Mouse (Mus musculus) liver, embryonic 13.5 days (tissue): ENCODE data around the gene Mlycd. TPM values are rescaled to one million over a fixed set of nuclear protein-coding genes. Genes with fewer than 3 reads are reported as not detected.

Source experiments
- ATAC-seq: fragments of 200-750 bp; cut with Nextera tagmentation; 2 replicates; pipeline ENCODE4 v1.8.0; 2017; ENCODE audit warnings: low read depth, mild to moderate bottlenecking, moderate number of reproducible peaks, moderate library complexity
- DNase-seq: peaks from one replicate; pipeline ENCODE4 v3.0.0; 2022
- H3K27ac ChIP-seq: fragments of 300-500 bp; sonication (generic); 2 replicates; pipeline ENCODE4 v1.5.1; 2015; ENCODE audit warnings: moderate library complexity, mild to moderate bottlenecking, inconsistent platforms
- H3K27me3 ChIP-seq: fragments of 300-500 bp; sonication (generic); 2 replicates; pipeline ENCODE4 v1.6.1; 2015; ENCODE audit warnings: mild to moderate bottlenecking, inconsistent platforms
- H3K36me3 ChIP-seq: fragments of 300-500 bp; sonication (generic); 2 replicates; pipeline ENCODE4 v1.6.1; 2015; ENCODE audit warnings: mild to moderate bottlenecking, inconsistent platforms
- H3K4me1 ChIP-seq: fragments of 300-500 bp; sonication (generic); replicated peaks from 2 replicates; pipeline ENCODE4 v1.6.1; 2015; ENCODE audit warnings: inconsistent platforms
- H3K4me2 ChIP-seq: fragments of 300-500 bp; sonication (generic); 2 replicates; pipeline ENCODE4 v1.6.1; 2015; ENCODE audit warnings: inconsistent platforms, mild to moderate bottlenecking, moderate library complexity
- H3K4me3 ChIP-seq: fragments of 300-500 bp; sonication (generic); replicated peaks from 2 replicates; pipeline ENCODE4 v1.5.1; 2015; ENCODE audit warnings: mild to moderate bottlenecking, inconsistent platforms
- H3K9ac ChIP-seq: fragments of 300-500 bp; sonication (generic); 2 replicates; pipeline ENCODE4 v1.6.1; 2015; ENCODE audit warnings: mild to moderate bottlenecking, inconsistent platforms
- H3K9me3 ChIP-seq: fragments of 300-500 bp; sonication (generic); replicated peaks from 2 replicates; pipeline ENCODE4 v1.6.1; 2016; ENCODE audit warnings: inconsistent platforms
- WGBS: fragments of 180-500 bp; shearing (Covaris S2); methylation state at CpG from one replicate; pipeline ENCODE4 v1.1.7; 2015; ENCODE audit not compliant: insufficient replicate concordance; 5-methylcytosine and 5-hydroxymethylcytosine counted together
- polyA plus RNA-seq: library from polyadenylated mRNA; unstranded; fragments of >200 nt; fragmentation: Nextera tagmentation; extraction: Ambion mirVana; gene quantifications from 2 replicates; pipeline ENCODE4 v1.2.1, GENCODE M21; 2015

Mlycd gene
- polyA plus RNA-seq, 1 experiment from 2014 or later: 7.3 TPM

- DNase-seq: no peak
- Histone ChIP-seq H3K9ac (no peak overlapping the region), H3K4me1 (peaks cover 64% of the 10 kb centered on the region), H3K27ac (no peak overlapping the region), H3K4me2 (no peak overlapping the region), H3K27me3 (no peaks in the 10 kb centered on the region), H3K36me3 (no peaks in the 10 kb centered on the region), H3K9me3 (no peaks in the 10 kb centered on the region), H3K4me3 (no peak overlapping the region)
- WGBS: 66% methylated on average over 6 of the region's 6 CpGs
- ATAC-seq: no peak
Observed at GRCm38 (mm10) chr8:119434569-119434968, 39.9 kb downstream of the Mlycd start.

GRCm38 (mm10) chr8:119435527-119435926, 40.8 kb downstream of the Mlycd start:
- DNase-seq: no peak
- 65% methylated on average over 7 of the region's 7 CpGs for WGBS
- no peaks in the 10 kb centered on the region for H3K36me3 ChIP-seq
- no peak for ATAC-seq
- no peak overlapping the region for H3K27ac ChIP-seq
- no peaks in the 10 kb centered on the region for H3K27me3 ChIP-seq
- H3K4me1 ChIP-seq: peaks cover 65% of the 10 kb centered on the region
- no peaks in the 10 kb centered on the region for H3K9me3 ChIP-seq
- H3K9ac ChIP-seq: no peak overlapping the region
- H3K4me3 ChIP-seq: no peak overlapping the region
- no peak overlapping the region for H3K4me2 ChIP-seq

- peaks cover 65% of the 10 kb centered on the region for H3K4me1 ChIP-seq
- H3K27me3 ChIP-seq: no peaks in the 10 kb centered on the region
- no peak overlapping the region for H3K27ac ChIP-seq
- no peaks in the 10 kb centered on the region for H3K9me3 ChIP-seq
- no peaks in the 10 kb centered on the region for H3K36me3 ChIP-seq
- DNase-seq (no peak), ATAC-seq (no peak)
- H3K4me2 ChIP-seq: peak overlapping the region; percentile 57
- H3K9ac ChIP-seq: no peak overlapping the region
- no peak overlapping the region for H3K4me3 ChIP-seq
- WGBS: 57% methylated on average over 10 of the region's 10 CpGs
Observed at GRCm38 (mm10) chr8:119436331-119436730, 41.7 kb downstream of the Mlycd start.

GRCm38 (mm10) chr8:119436933-119437332, 42.3 kb downstream of the Mlycd start:
- no peaks in the 10 kb centered on the region for H3K9me3 ChIP-seq
- peak overlapping the region; percentile 62 for H3K9ac ChIP-seq
- peaks cover 59% of the 10 kb centered on the region for H3K4me1 ChIP-seq
- ATAC-seq: peak; percentile 65
- peak overlapping the region; percentile 57 for H3K4me2 ChIP-seq
- WGBS: 6% methylated on average over 9 of the region's 9 CpGs
- peaks cover 5% of the 10 kb centered on the region; the same call in 1 of the 2 replicates for H3K36me3 ChIP-seq
- peak overlapping the region; percentile 68; the same call in 1 of the 2 replicates for H3K27ac ChIP-seq
- DNase-seq: peak; percentile 49
- H3K4me3 ChIP-seq: peak overlapping the region; percentile 56
- no peaks in the 10 kb centered on the region for H3K27me3 ChIP-seq

- Histone ChIP-seq H3K27me3 (no peaks in the 10 kb centered on the region), H3K36me3 (peaks cover 10% of the 10 kb centered on the region; the same call in 1 of the 2 replicates), H3K9me3 (no peaks in the 10 kb centered on the region), H3K9ac (peak overlapping the region; percentile 62), H3K4me3 (peak overlapping the region; percentile 56), H3K4me2 (peak overlapping the region; percentile 57), H3K4me1 (peaks cover 57% of the 10 kb centered on the region), H3K27ac (peak overlapping the region; percentile 68)
- no peak for ATAC-seq
- 57% methylated on average over 11 of the region's 11 CpGs for WGBS
- no peak for DNase-seq
Observed at GRCm38 (mm10) chr8:119437506-119437905, 42.8 kb downstream of the Mlycd start.

- H3K9ac ChIP-seq: no peak overlapping the region
Observed at GRCm38 (mm10) chr8:119438876-119439275, 44.2 kb downstream of the Mlycd start.

GRCm38 (mm10) chr8:119439424-119439823, 44.7 kb downstream of the Mlycd start:
- ATAC-seq: no peak
- no peak overlapping the region for H3K9ac ChIP-seq
- peaks cover 48% of the 10 kb centered on the region for H3K4me1 ChIP-seq
- peak overlapping the region; percentile 56 for H3K4me3 ChIP-seq
- 0 out of 2 replicates have a peak overlapping the region, but pooled peaks have one; percentile 9 for H3K27ac ChIP-seq
- H3K27me3 ChIP-seq: no peaks in the 10 kb centered on the region
- peak overlapping the region; percentile 57 for H3K4me2 ChIP-seq
- WGBS: 74% methylated on average over 2 of the region's 2 CpGs
- no peak for DNase-seq
- peaks cover 17% of the 10 kb centered on the region for H3K36me3 ChIP-seq
- no peaks in the 10 kb centered on the region for H3K9me3 ChIP-seq

More at GRCm38 (mm10) chr8:119438876-119439275, 44.2 kb downstream of the Mlycd start:
- 61% methylated on average over 6 of the region's 6 CpGs for WGBS
- H3K4me1 ChIP-seq: peaks cover 51% of the 10 kb centered on the region
- H3K4me3 ChIP-seq: peak overlapping the region; percentile 56
- H3K27me3 ChIP-seq: no peaks in the 10 kb centered on the region
- H3K4me2 ChIP-seq: peak overlapping the region; percentile 57
- no peak for DNase-seq
- ATAC-seq: no peak
- peaks cover 17% of the 10 kb centered on the region for H3K36me3 ChIP-seq
- H3K27ac ChIP-seq: no peak overlapping the region
- no peaks in the 10 kb centered on the region for H3K9me3 ChIP-seq

- Histone ChIP-seq H3K9ac (peak overlapping the region; percentile 17; the same call in 1 of the 2 replicates), H3K4me2 (peak overlapping the region; percentile 57), H3K36me3 (peaks cover 21% of the 10 kb centered on the region), H3K27me3 (peaks cover 3% of the 10 kb centered on the region; the same call in 1 of the 2 replicates), H3K4me3 (peak overlapping the region; percentile 56; the same call in 1 of the 2 replicates), H3K9me3 (no peaks in the 10 kb centered on the region), H3K4me1 (peaks cover 43% of the 10 kb centered on the region), H3K27ac (no peak overlapping the region)
- DNase-seq (no peak), ATAC-seq (no peak)
- 65% methylated on average over 7 of the region's 7 CpGs for WGBS
Observed at GRCm38 (mm10) chr8:119439893-119440249, 45.2 kb downstream of the Mlycd start.

- no peak for ATAC-seq
- 20% methylated on average over 16 of the region's 16 CpGs for WGBS
- peak; percentile 26 for DNase-seq
- H3K4me1 ChIP-seq: peaks cover 38% of the 10 kb centered on the region
- H3K9ac ChIP-seq: peak overlapping the region; percentile 17; the same call in 1 of the 2 replicates
- H3K27me3 ChIP-seq: peaks cover 9% of the 10 kb centered on the region
- peak overlapping the region; percentile 56; the same call in 1 of the 2 replicates for H3K4me3 ChIP-seq
- H3K9me3 ChIP-seq: no peaks in the 10 kb centered on the region
- no peak overlapping the region for H3K27ac ChIP-seq
- H3K4me2 ChIP-seq: peak overlapping the region; percentile 57
- H3K36me3 ChIP-seq: peaks cover 26% of the 10 kb centered on the region
Observed at GRCm38 (mm10) chr8:119440250-119440951, 45.7 kb downstream of the Mlycd start.

- H3K9ac ChIP-seq: no peak overlapping the region
- H3K27ac ChIP-seq: no peak overlapping the region
- H3K36me3 ChIP-seq: peaks cover 32% of the 10 kb centered on the region
- H3K27me3 ChIP-seq: peaks cover 14% of the 10 kb centered on the region
- peaks cover 33% of the 10 kb centered on the region for H3K4me1 ChIP-seq
- no peak for DNase-seq
- H3K9me3 ChIP-seq: no peaks in the 10 kb centered on the region
- no peak overlapping the region for H3K4me3 ChIP-seq
- ATAC-seq: no peak
- 0 out of 2 replicates have a peak overlapping the region, but pooled peaks have one; percentile 4 for H3K4me2 ChIP-seq
- 43% methylated on average over 1 of the region's 1 CpGs for WGBS
Observed at GRCm38 (mm10) chr8:119440952-119441270, 46.2 kb downstream of the Mlycd start.

GRCm38 (mm10) chr8:119442013-119442412, 47.3 kb downstream of the Mlycd start:
- H3K36me3 ChIP-seq: peaks cover 33% of the 10 kb centered on the region
- no peaks in the 10 kb centered on the region for H3K9me3 ChIP-seq
- DNase-seq (no peak), ATAC-seq (no peak)
- no peak overlapping the region for H3K4me3 ChIP-seq
- peaks cover 25% of the 10 kb centered on the region for H3K27me3 ChIP-seq
- no peak overlapping the region for H3K4me2 ChIP-seq
- peaks cover 30% of the 10 kb centered on the region for H3K4me1 ChIP-seq
- H3K9ac ChIP-seq: no peak overlapping the region
- 54% methylated on average over 5 of the region's 5 CpGs for WGBS
- no peak overlapping the region for H3K27ac ChIP-seq

- no peak overlapping the region for H3K4me2 ChIP-seq
- 83% methylated on average over 8 of the region's 8 CpGs for WGBS
- H3K4me3 ChIP-seq: no peak overlapping the region
- peaks cover 33% of the 10 kb centered on the region for H3K36me3 ChIP-seq
- ATAC-seq (no peak), DNase-seq (no peak)
- H3K27me3 ChIP-seq: peaks cover 34% of the 10 kb centered on the region
- no peak overlapping the region for H3K9ac ChIP-seq
- no peak overlapping the region for H3K27ac ChIP-seq
- no peaks in the 10 kb centered on the region for H3K9me3 ChIP-seq
- peaks cover 27% of the 10 kb centered on the region for H3K4me1 ChIP-seq
Observed at GRCm38 (mm10) chr8:119442970-119443369, 48.3 kb downstream of the Mlycd start.
